Mouse (Mus musculus): ENCODE results near the gene Cdk18. TPM values are rescaled to one million over a fixed set of nuclear protein-coding genes. Genes with fewer than 3 reads are reported as not detected.
A peak's percentile ranks its signal among the peaks of the same experiment; 100 is the strongest.

The Cdk18 gene
- total RNA-seq, 2 experiments from 2014 or later, result 0.36 to 4.0 TPM

GRCm38 (mm10) chr1:132121895-132122294 is 17.6 kb downstream of the Cdk18 start:
- ATAC-seq (replicated peaks; ENCODE audit: poor library complexity, severe bottlenecking), result no peak

GRCm38 (mm10) chr1:132121236-132121635 is 18.2 kb downstream of the Cdk18 start:
- peak; percentile 66 for ATAC-seq (replicated peaks; ENCODE audit: poor library complexity, severe bottlenecking)

- ATAC-seq (replicated peaks; ENCODE audit: poor library complexity, severe bottlenecking), result peak; percentile 49
These were observed 22.9 kb downstream of the Cdk18 start for GRCm38 (mm10) chr1:132116606-132117005.

GRCm38 (mm10) chr1:132113098-132113497 is 26.4 kb downstream of the Cdk18 start:
- no peak for ATAC-seq (replicated peaks; ENCODE audit: poor library complexity, severe bottlenecking)

GRCm38 (mm10) chr1:132112426-132112825 is 27.1 kb downstream of the Cdk18 start:
- no peak for ATAC-seq (replicated peaks; ENCODE audit: poor library complexity, severe bottlenecking)

- ATAC-seq (replicated peaks; ENCODE audit: poor library complexity, severe bottlenecking), result no peak
These were observed 28.1 kb downstream of the Cdk18 start for GRCm38 (mm10) chr1:132111411-132111810.

- no peak for ATAC-seq (replicated peaks; ENCODE audit: poor library complexity, severe bottlenecking)
These were observed 30.1 kb downstream of the Cdk18 start for GRCm38 (mm10) chr1:132109368-132109767.

GRCm38 (mm10) chr1:132104353-132104752 is 35.1 kb downstream of the Cdk18 start:
- ATAC-seq (replicated peaks; ENCODE audit: poor library complexity, severe bottlenecking), result no peak

GRCm38 (mm10) chr1:132101953-132102697 is 37.4 kb downstream of the Cdk18 start:
- no peak for ATAC-seq (replicated peaks; ENCODE audit: poor library complexity, severe bottlenecking)

GRCm38 (mm10) chr1:132099775-132100174 is 39.7 kb downstream of the Cdk18 start:
- ATAC-seq (replicated peaks; ENCODE audit: poor library complexity, severe bottlenecking), result peak; percentile 33; the same call in 1 of the 2 replicates

- ATAC-seq (replicated peaks; ENCODE audit: poor library complexity, severe bottlenecking), result no peak
These were observed 40.5 kb downstream of the Cdk18 start for GRCm38 (mm10) chr1:132099016-132099415.

- ATAC-seq (replicated peaks; ENCODE audit: poor library complexity, severe bottlenecking), result no peak
These were observed 41.4 kb downstream of the Cdk18 start for GRCm38 (mm10) chr1:132098076-132098475.

- ATAC-seq (replicated peaks; ENCODE audit: poor library complexity, severe bottlenecking), result peak; percentile 66
These were observed 44.0 kb downstream of the Cdk18 start for GRCm38 (mm10) chr1:132095356-132096004.

GRCm38 (mm10) chr1:132093269-132093668 is 46.2 kb downstream of the Cdk18 start:
- no peak for ATAC-seq (replicated peaks; ENCODE audit: poor library complexity, severe bottlenecking)

- no peak for ATAC-seq (replicated peaks; ENCODE audit: poor library complexity, severe bottlenecking)
These were observed 49.2 kb downstream of the Cdk18 start for GRCm38 (mm10) chr1:132090266-132090665.

GRCm38 (mm10) chr1:132089767-132090166 is 49.7 kb downstream of the Cdk18 start:
- ATAC-seq (replicated peaks; ENCODE audit: poor library complexity, severe bottlenecking), result peak; percentile 79

GRCm38 (mm10) chr1:132088181-132088671 is 51.3 kb downstream of the Cdk18 start:
- ATAC-seq (replicated peaks; ENCODE audit: poor library complexity, severe bottlenecking), result no peak

GRCm38 (mm10) chr1:132085181-132086049 is 54.1 kb downstream of the Cdk18 start:
- ATAC-seq (replicated peaks; ENCODE audit: poor library complexity, severe bottlenecking), result peak; percentile 86

GRCm38 (mm10) chr1:132078413-132078812 is 61.1 kb downstream of the Cdk18 start:
- no peak for ATAC-seq (replicated peaks; ENCODE audit: poor library complexity, severe bottlenecking)

GRCm38 (mm10) chr1:132075576-132075975 is 63.9 kb downstream of the Cdk18 start:
- no peak for ATAC-seq (replicated peaks; ENCODE audit: poor library complexity, severe bottlenecking)

GRCm38 (mm10) chr1:132070659-132071058 is 68.8 kb downstream of the Cdk18 start:
- no peak for ATAC-seq (replicated peaks; ENCODE audit: poor library complexity, severe bottlenecking)
